Mouse (Mus musculus) left cerebral cortex, postnatal 25 days (tissue): ENCODE results near the gene Ing3. TPM values are rescaled to one million over a fixed set of nuclear protein-coding genes. Genes with fewer than 3 reads are reported as not detected.

Experiments used
- DNase-seq, 2 experiments: peaks; one replicate each; pipeline ENCODE4 v3.0.0; 2022; ENCODE audit warnings: low spot score in 2 of 2, mixed read lengths in 1 of 2
- intact Hi-C: fragments of 180-260 bp; cut with DNase I; formaldehyde crosslinking; loops from one replicate; pipeline ENCODE4 v1.15.1; 2025
- total RNA-seq, 2 experiments: library from RNA; stranded (reverse); gene quantifications; 2 replicates each; pipeline ENCODE4 v1.2.3; 2021

The Ing3 gene
- total RNA-seq, 2 experiments from 2014 or later: 25.8 to 27.2 TPM

DNA sequence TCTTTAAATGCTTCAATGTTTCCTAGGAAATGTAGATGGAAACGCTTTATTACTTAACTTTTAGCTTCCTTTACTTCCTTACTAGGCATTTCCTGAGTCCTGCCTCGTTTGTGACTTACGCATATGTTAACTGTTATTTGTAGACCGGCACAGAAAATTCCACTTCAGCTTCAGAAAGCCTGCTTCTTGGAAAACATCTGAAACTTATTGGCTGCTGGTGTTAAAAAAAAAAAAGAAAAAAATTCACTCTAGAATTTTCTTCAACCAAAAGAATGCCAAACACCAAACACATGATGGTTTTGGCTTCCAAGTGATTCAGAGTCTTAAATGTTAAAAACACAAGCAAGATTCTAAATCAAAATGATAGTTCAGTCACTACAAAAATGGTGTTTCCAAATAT is 39.7 kb downstream of the Ing3 start:
- intact Hi-C loops: no loop called here
- DNase-seq: no peak

DNA sequence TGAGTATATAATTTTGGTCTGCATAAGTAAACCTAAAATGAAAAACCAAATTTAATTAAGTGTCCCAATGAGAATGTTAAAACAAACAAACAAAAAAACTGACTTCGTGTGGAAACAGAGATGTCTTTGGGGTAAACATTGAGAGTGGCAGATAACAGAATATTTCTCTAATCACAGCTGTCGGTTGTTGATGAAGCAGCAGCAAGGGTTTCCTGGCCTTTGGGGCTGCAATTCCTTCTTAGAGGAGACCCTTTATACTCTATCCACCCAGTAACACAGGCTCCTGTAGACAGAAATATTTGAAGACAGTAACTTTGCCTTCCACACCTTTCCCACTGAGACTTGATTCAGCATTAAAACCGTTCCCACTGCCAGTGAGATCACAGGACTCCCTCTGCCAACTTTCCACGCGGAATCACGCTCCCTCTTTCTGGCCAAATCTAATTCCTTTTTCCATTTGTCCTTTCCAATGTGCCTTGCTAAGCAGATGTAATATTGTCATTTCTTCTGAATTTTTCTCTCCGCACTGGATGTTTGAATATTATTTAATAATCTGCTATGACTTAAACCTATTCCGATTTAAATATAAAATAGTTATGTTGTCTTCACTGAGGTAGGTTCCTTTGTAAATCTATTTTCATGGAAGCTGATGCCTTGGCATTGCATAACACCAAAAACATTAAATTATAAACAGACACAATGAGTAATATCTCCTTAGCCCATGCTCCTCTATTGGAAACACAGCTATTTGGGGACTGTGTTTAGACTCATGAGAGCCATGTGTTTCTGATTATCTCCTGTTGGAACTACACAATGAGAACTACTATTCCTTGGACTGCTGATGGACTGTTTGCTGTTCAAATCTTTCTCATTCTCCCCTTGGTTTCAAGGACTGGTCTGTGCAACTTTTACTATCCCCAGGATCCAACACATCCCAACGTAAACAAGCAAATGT is 41.1 kb downstream of the Ing3 start:
- intact Hi-C loops: loop anchor here (5.0 kb wide), 1 partner anchor 813 kb away; no protein-coding TSS in a partner anchor
- no peak for DNase-seq

GRCm38 (mm10) chr6:21991151-21991550 is 41.8 kb downstream of the Ing3 start:
- DNase-seq: no peak
- intact Hi-C loops: loop anchor here (5.0 kb wide), 1 partner anchor 814 kb away; no protein-coding TSS in a partner anchor

DNA sequence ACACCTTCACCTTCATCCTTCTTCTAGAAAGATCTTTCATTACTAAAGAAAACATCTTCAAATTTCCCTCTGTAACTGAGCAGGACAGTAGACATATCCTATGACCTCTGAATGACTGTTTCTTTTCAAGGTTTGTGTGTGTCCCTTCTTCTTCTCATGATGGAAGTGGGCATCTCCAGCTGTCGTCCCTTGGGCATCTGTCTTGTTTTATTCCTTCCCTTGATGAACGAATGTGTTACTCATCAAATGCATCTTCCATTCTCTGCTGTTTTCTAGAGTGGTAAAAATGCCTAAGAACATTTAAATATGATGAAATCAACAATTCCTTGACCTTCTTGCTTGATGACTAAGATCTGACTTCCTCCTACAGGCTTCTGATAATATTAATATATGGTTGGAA is 43.7 kb downstream of the Ing3 start:
- intact Hi-C loops: loop anchor here (5.0 kb wide), 1 partner anchor 816 kb away; no protein-coding TSS in a partner anchor
- no peak for DNase-seq

DNA sequence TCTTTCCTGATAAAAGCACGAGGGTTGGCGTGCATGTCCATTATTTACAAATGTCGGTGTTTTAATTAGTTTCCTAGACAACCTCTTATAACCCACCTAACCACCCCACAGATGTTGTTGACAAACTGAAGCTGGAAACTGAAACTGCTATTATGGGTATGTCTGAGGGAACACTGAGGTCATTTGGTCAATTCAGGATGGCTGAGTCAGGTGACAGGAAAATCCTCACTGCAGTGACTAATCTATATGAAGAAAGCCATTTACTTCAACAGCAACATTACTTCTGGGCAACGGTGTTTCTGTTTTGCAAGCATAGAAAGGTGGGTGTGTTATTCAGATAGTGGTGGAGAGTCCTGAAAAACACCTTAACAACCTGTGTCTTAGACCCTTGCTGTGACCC is 48.8 kb downstream of the Ing3 start:
- intact Hi-C loops: no loop called here

GRCm38 (mm10) chr6:21999025-21999424 is 49.7 kb downstream of the Ing3 start:
- no peak for DNase-seq
- intact Hi-C loops: no loop called here

More for the DNA sequence above, 48.8 kb downstream of the Ing3 start:
- no peak for DNase-seq

GRCm38 (mm10) chr6:22000086-22000485 is 50.7 kb downstream of the Ing3 start:
- intact Hi-C loops: no loop called here
- no peak for DNase-seq

GRCm38 (mm10) chr6:22000881-22001280 is 51.5 kb downstream of the Ing3 start:
- DNase-seq: no peak
- intact Hi-C loops: no loop called here

- intact Hi-C loops: no loop called here
- no peak for DNase-seq
Observed at GRCm38 (mm10) chr6:22001284-22001916, 52.0 kb downstream of the Ing3 start.

GRCm38 (mm10) chr6:22002521-22003199 is 53.3 kb downstream of the Ing3 start:
- intact Hi-C loops: no loop called here
- DNase-seq: no peak

- intact Hi-C loops: no loop called here
- DNase-seq: no peak
Observed at GRCm38 (mm10) chr6:22003200-22003587, 53.8 kb downstream of the Ing3 start.

DNA sequence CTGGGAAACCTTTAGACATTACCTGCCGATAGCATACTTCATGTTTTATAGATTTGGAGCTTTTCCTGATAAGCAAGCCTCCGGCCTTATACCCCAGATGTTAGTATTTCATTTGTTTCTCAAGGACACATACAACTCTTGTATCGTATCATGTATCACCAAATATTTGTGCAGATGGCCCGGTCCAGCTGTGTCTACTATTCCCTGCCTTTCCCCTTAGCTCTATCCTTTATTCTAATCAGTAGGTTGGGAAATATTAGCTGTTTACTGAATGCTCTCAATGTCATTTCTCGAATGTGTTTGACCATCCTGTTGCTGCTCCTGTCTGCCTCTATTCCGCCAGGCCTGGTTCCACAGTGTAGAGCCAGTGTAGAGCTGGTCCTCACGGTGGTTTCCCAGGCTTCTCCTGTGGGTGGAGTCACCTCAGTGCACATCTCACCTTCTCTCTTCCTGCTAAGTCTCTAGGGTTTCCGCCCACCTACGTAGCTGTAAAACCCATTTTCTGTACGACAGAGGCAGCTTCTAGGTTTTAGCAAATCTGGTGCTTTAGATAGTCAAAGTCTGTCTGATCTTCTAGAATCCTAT is 54.7 kb downstream of the Ing3 start:
- DNase-seq: peak in 1 of 2 experiments; percentile 28
- intact Hi-C loops: no loop called here

DNA sequence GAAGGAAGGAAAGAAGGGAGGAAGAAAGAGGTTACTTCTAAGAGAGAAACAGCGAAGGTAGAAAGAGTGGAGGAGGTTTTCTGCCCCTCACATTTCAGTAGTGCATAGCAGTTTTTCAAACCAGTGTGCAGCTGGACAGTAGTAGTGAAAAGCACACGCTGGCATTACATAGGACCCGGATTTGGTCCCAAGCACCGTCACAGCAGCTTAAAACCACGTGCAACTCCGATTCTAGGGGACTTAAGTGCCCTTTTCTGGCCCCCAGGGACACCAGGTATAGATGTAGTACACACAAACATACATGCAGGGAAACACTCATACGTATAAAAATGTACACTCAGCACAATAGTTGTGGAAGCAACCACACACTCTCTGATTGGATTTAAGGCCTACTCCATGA is 59.0 kb downstream of the Ing3 start:
- no peak for DNase-seq
- intact Hi-C loops: no loop called here

DNA sequence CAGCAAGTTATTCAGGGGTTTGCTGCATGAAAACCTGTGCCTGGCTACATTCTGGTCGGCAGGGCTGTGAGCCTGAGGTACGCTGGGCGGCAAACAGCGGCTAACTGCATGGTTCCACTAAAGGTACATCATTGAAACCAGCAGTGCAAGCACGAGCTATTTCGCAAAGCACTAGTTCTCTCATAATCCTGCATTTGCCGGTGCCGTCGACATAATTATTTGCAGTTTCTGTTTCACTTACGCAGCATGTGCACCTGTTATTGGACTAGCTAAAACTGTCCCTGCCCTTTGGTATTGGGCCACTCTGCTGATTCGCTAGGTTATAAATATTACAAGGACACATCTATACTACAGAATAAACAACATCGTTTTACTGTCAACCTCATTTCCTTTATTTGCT is 60.9 kb downstream of the Ing3 start:
- no peak for DNase-seq
- intact Hi-C loops: no loop called here

DNA sequence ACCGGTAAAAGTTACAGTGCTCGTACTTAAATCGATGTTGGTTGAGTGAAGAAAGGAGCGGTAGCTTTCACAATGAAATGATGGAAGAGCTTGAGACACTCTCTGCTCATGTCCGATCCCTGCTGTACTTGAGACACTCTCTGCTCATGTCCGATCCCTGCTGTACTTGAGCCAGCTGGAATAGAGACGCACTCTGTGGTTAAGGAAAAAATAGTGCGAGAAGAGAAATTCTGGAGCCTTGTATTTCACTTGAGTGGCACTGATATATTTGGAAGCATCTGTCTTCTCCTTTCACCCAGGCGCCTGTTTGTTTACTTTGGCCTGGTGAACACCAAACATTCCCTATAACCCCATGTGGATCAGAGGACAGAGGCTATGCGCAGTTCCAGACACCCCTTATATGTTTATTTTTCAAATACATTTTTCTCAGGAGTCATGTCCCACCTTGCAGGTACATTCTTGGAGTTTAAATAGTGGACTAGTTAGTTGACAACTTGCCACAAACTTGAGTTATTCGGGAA is 61.5 kb downstream of the Ing3 start:
- DNase-seq: no peak
- intact Hi-C loops: no loop called here

GRCm38 (mm10) chr6:22011546-22011945 is 62.2 kb downstream of the Ing3 start:
- no peak for DNase-seq
- intact Hi-C loops: no loop called here

GRCm38 (mm10) chr6:22012099-22012498 is 62.7 kb downstream of the Ing3 start:
- intact Hi-C loops: no loop called here
- no peak for DNase-seq

- DNase-seq: no peak
- intact Hi-C loops: no loop called here
Observed at GRCm38 (mm10) chr6:22012501-22012900, 63.1 kb downstream of the Ing3 start.

- intact Hi-C loops: no loop called here
- DNase-seq: no peak
Observed at GRCm38 (mm10) chr6:22013394-22013793, 64.0 kb downstream of the Ing3 start.
